Mouse (Mus musculus) liver, postnatal 0 days (tissue): ENCODE measurements at regions not wholly inside any gene's neighbourhood (a gene's known extent, or its start where the extent isn't known, plus 50 kb on each side); places are given as distances from the start of the nearest gene placed in this dataset.

Experiments used
- ATAC-seq: fragments of 200-750 bp; cut with Nextera tagmentation; 2 replicates; pipeline ENCODE4 v1.8.0; 2017; ENCODE audit warnings: mild to moderate bottlenecking, moderate library complexity
- DNase-seq: peaks from one replicate; pipeline ENCODE4 v3.0.0-alpha.2; 2016
- H3K27ac ChIP-seq: fragments of 300-500 bp; sonication (generic); 2 replicates; pipeline ENCODE4 v1.5.1; 2014; ENCODE audit warnings: antibody characterized with exemption, moderate library complexity, mild to moderate bottlenecking, low read depth
- H3K27me3 ChIP-seq: fragments of 300-500 bp; sonication (generic); 2 replicates; pipeline ENCODE4 v1.6.1; 2014; ENCODE audit warnings: low read length, control low read depth, mixed read lengths; ENCODE audit not compliant: insufficient read depth
- H3K36me3 ChIP-seq: fragments of 300-500 bp; sonication (generic); replicated peaks from 2 replicates; pipeline ENCODE4 v1.6.1; 2014; ENCODE audit warnings: mild to moderate bottlenecking, control low read depth, low read length, moderate library complexity, mixed read lengths; ENCODE audit not compliant: insufficient read depth
- H3K4me1 ChIP-seq: fragments of 300-500 bp; sonication (generic); 2 replicates; pipeline ENCODE4 v1.6.1; 2014; ENCODE audit warnings: antibody characterized with exemption, mild to moderate bottlenecking, control low read depth; ENCODE audit not compliant: insufficient read depth
- H3K4me2 ChIP-seq: fragments of 300-500 bp; sonication (generic); 2 replicates; pipeline ENCODE4 v1.6.1; 2014; ENCODE audit warnings: low read depth, mild to moderate bottlenecking, low read length, moderate library complexity, mixed read lengths
- H3K4me3 ChIP-seq: fragments of 300-500 bp; sonication (generic); 2 replicates; pipeline ENCODE4 v1.5.1; 2014; ENCODE audit warnings: low read depth, low read length
- H3K9ac ChIP-seq: fragments of 300-500 bp; sonication (generic); replicated peaks from 2 replicates; pipeline ENCODE4 v1.6.1; 2014; ENCODE audit warnings: mild to moderate bottlenecking, moderate library complexity
- H3K9me3 ChIP-seq: fragments of 300-500 bp; sonication (generic); 2 replicates; pipeline ENCODE4 v1.6.1; 2016; ENCODE audit warnings: mild to moderate bottlenecking, control low read depth, low read length, mixed read lengths
- CTCF ChIP-seq: sonication (generic); IDR thresholded peaks from 2 replicates; pipeline ENCODE4 v1.5.1; 2016; ENCODE audit warnings: antibody characterized with exemption, low read depth
- EP300 ChIP-seq: IDR thresholded peaks from 2 replicates; pipeline ENCODE4 v1.6.1; 2016; ENCODE audit warnings: antibody characterized with exemption, low read depth, mild to moderate bottlenecking
- WGBS: fragments of 180-500 bp; shearing (Covaris S2); extraction: QIAGEN DNeasy Blood & Tissue Kit; methylation state at CpG from one replicate; pipeline ENCODE4 v1.1.7; 2014; ENCODE audit not compliant: insufficient replicate concordance; 5-methylcytosine and 5-hydroxymethylcytosine counted together

- DNase-seq = no peak
- ATAC-seq = no peak
- H3K9ac ChIP-seq = no peak overlapping the region
- H3K27me3 ChIP-seq = no peaks in the 10 kb centered on the region
- H3K27ac ChIP-seq = no peak overlapping the region
- no peaks in the 10 kb centered on the region for H3K9me3 ChIP-seq
- no peak overlapping the region for H3K4me3 ChIP-seq
- H3K4me2 ChIP-seq = no peak overlapping the region
- no peak for TF ChIP-seq CTCF
- no peak for TF ChIP-seq EP300
- WGBS = 79% methylated on average over 2 of the region's 2 CpGs
- H3K36me3 ChIP-seq = no peaks in the 10 kb centered on the region
- no peaks in the 10 kb centered on the region for H3K4me1 ChIP-seq
Measured at GRCm38 (mm10) chr3:83576155-83576554, 190.0 kb upstream of the Sfrp2 start.

- H3K4me1 ChIP-seq = no peaks in the 10 kb centered on the region
- H3K27me3 ChIP-seq = no peaks in the 10 kb centered on the region
- no peak for DNase-seq
- no peak overlapping the region for H3K27ac ChIP-seq
- no peak overlapping the region for H3K4me2 ChIP-seq
- no peak for TF ChIP-seq CTCF
- H3K9ac ChIP-seq = no peak overlapping the region
- no peak overlapping the region for H3K4me3 ChIP-seq
- WGBS = 78% methylated on average over 4 of the region's 4 CpGs
- H3K9me3 ChIP-seq = no peaks in the 10 kb centered on the region
- no peaks in the 10 kb centered on the region for H3K36me3 ChIP-seq
- ATAC-seq = no peak
Measured at GRCm38 (mm10) chr3:83580766-83581165, 185.4 kb upstream of the Sfrp2 start.

- no peak for DNase-seq
- Histone ChIP-seq H3K4me2 (no peak overlapping the region), H3K4me3 (no peak overlapping the region), H3K36me3 (no peaks in the 10 kb centered on the region), H3K9ac (no peak overlapping the region), H3K4me1 (no peaks in the 10 kb centered on the region), H3K9me3 (no peaks in the 10 kb centered on the region), H3K27ac (no peak overlapping the region), H3K27me3 (no peaks in the 10 kb centered on the region)
- TF ChIP-seq EP300 (no peak), CTCF (no peak)
- WGBS = 83% methylated on average over 2 of the region's 2 CpGs
- no peak for ATAC-seq
Measured at GRCm38 (mm10) chr3:83582256-83582655, 183.9 kb upstream of the Sfrp2 start.

GRCm38 (mm10) chr3:83583071-83583672 lies 182.9 kb upstream of the Sfrp2 start:
- DNase-seq (no peak), ATAC-seq (no peak)
- Histone ChIP-seq H3K27me3 (no peaks in the 10 kb centered on the region), H3K9ac (no peak overlapping the region), H3K36me3 (no peaks in the 10 kb centered on the region), H3K27ac (no peak overlapping the region), H3K9me3 (no peaks in the 10 kb centered on the region), H3K4me1 (no peaks in the 10 kb centered on the region), H3K4me3 (no peak overlapping the region), H3K4me2 (no peak overlapping the region)
- no peak for TF ChIP-seq EP300
- no peak for TF ChIP-seq CTCF
- WGBS = 79% methylated on average over 8 of the region's 8 CpGs

- 66% methylated on average over 5 of the region's 5 CpGs for WGBS
- no peak for DNase-seq
- Histone ChIP-seq H3K4me1 (no peaks in the 10 kb centered on the region), H3K9ac (no peak overlapping the region), H3K9me3 (no peaks in the 10 kb centered on the region), H3K4me3 (no peak overlapping the region), H3K36me3 (no peaks in the 10 kb centered on the region), H3K4me2 (no peak overlapping the region), H3K27ac (no peak overlapping the region), H3K27me3 (no peaks in the 10 kb centered on the region)
- TF ChIP-seq EP300 = no peak
- no peak for TF ChIP-seq CTCF
- ATAC-seq = no peak
Measured at GRCm38 (mm10) chr3:83586086-83586485, 180.0 kb upstream of the Sfrp2 start.

GRCm38 (mm10) chr3:83586551-83586950 lies 179.6 kb upstream of the Sfrp2 start:
- Histone ChIP-seq H3K4me1 (no peaks in the 10 kb centered on the region), H3K9me3 (no peaks in the 10 kb centered on the region), H3K27me3 (no peaks in the 10 kb centered on the region), H3K9ac (no peak overlapping the region), H3K4me2 (no peak overlapping the region), H3K27ac (no peak overlapping the region), H3K4me3 (no peak overlapping the region), H3K36me3 (no peaks in the 10 kb centered on the region)
- ATAC-seq = no peak
- WGBS = 69% methylated on average over 4 of the region's 4 CpGs
- DNase-seq = no peak
- TF ChIP-seq EP300 = no peak

GRCm38 (mm10) chr3:83589127-83589526 lies 177.0 kb upstream of the Sfrp2 start:
- 46% methylated on average over 8 of the region's 8 CpGs for WGBS
- Histone ChIP-seq H3K36me3 (no peaks in the 10 kb centered on the region), H3K4me1 (no peaks in the 10 kb centered on the region), H3K27ac (no peak overlapping the region), H3K4me2 (no peak overlapping the region), H3K4me3 (no peak overlapping the region), H3K9me3 (no peaks in the 10 kb centered on the region), H3K9ac (no peak overlapping the region), H3K27me3 (no peaks in the 10 kb centered on the region)
- no peak for DNase-seq
- TF ChIP-seq CTCF (no peak), EP300 (no peak)
- ATAC-seq = no peak
